Mouse (Mus musculus) ES-E14 (cell line): ENCODE data around the gene Rps19bp1. TPM values are rescaled to one million over a fixed set of nuclear protein-coding genes. Genes with fewer than 3 reads are reported as not detected.

Experiments used
- DNase-seq: peaks from one replicate; pipeline ENCODE4 v3.0.0-alpha.2; 2013; ENCODE audit warnings: low read depth, low spot score
- H3K27ac ChIP-seq: 2 replicates; pipeline ENCODE4 v1.5.1; 2012; ENCODE audit warnings: low read depth, mild to moderate bottlenecking, low read length, moderate library complexity, mixed read lengths; ENCODE audit not compliant: poor library complexity, insufficient read depth, severe bottlenecking
- H3K36me3 ChIP-seq: 2 replicates; pipeline ENCODE4 v1.6.1; 2012; ENCODE audit warnings: mild to moderate bottlenecking, low read length, moderate library complexity, mixed read lengths; ENCODE audit not compliant: control insufficient read depth, poor library complexity, insufficient read depth, severe bottlenecking
- H3K4me1 ChIP-seq, 2 experiments: fragments of 150-350 bp in 1 of 2; sonication (generic) in 1 of 2; 2 replicates each; pipeline ENCODE4 v1.6.1; 2012; ENCODE audit warnings: low read length in 2 of 2, mild to moderate bottlenecking in 1 of 2, mixed read lengths in 1 of 2; ENCODE audit not compliant: control insufficient read depth in 2 of 2, insufficient read depth in 2 of 2, poor library complexity in 1 of 2
- H3K4me3 ChIP-seq, 2 experiments: fragments of 150-350 bp in 1 of 2; sonication (generic) in 1 of 2; 2 replicates each; pipeline ENCODE4 v1.5.1; 2012; ENCODE audit warnings: low read length in 2 of 2, low read depth in 1 of 2, mild to moderate bottlenecking in 1 of 2, mixed read lengths in 1 of 2; ENCODE audit not compliant: insufficient read depth in 1 of 2, poor library complexity in 1 of 2, severe bottlenecking in 1 of 2
- H3K9ac ChIP-seq: 2 replicates; pipeline ENCODE4 v1.6.1; 2012; ENCODE audit warnings: low read depth, mild to moderate bottlenecking, low read length, mixed read lengths; ENCODE audit not compliant: poor library complexity, insufficient read depth, severe bottlenecking
- H3K9me3 ChIP-seq: fragments of 150-350 bp; sonication (generic); 2 replicates; pipeline ENCODE4 v1.6.1; 2012; ENCODE audit warnings: low read depth, mild to moderate bottlenecking, low read length; ENCODE audit not compliant: control insufficient read depth, insufficient read depth
- CHD2 ChIP-seq: IDR thresholded peaks from 2 replicates; pipeline ENCODE4 v1.6.1; 2014; ENCODE audit warnings: mild to moderate bottlenecking, low read depth, low read length, inconsistent platforms
- HCFC1 ChIP-seq: IDR thresholded peaks from 2 replicates; pipeline ENCODE4 v1.6.1; 2012; ENCODE audit warnings: low read length, inconsistent platforms, borderline replicate concordance; ENCODE audit not compliant: insufficient read depth
- MAFK ChIP-seq: IDR thresholded peaks from 2 replicates; pipeline ENCODE4 v1.6.1; 2014; ENCODE audit warnings: mild to moderate bottlenecking, low read depth, low read length, inconsistent platforms; ENCODE audit not compliant: insufficient read depth
- ZC3H11A ChIP-seq: IDR thresholded peaks from 2 replicates; pipeline ENCODE4 v1.6.1; 2012; ENCODE audit warnings: low read depth, mild to moderate bottlenecking, inconsistent platforms, low read length, borderline replicate concordance
- ZNF384 ChIP-seq: IDR thresholded peaks from 2 replicates; pipeline ENCODE4 v1.6.1; 2012; ENCODE audit warnings: low read depth, low read length, inconsistent platforms
- in situ Hi-C, 2 experiments: fragments of 600-800 bp; cut with MboI; formaldehyde crosslinking; loops; one replicate each; pipeline ENCODE4 v1.15.1; 2025; ENCODE audit warnings: low sequenced_read_pairs in 2 of 2, inconsistent platforms in 1 of 2; ENCODE audit not compliant: unreplicated experiment in 2 of 2
- total RNA-seq: library from RNA; depleted of rRNA; stranded (reverse); fragments of 300-350 nt; gene quantifications from 2 replicates; pipeline ENCODE4 v1.2.3, GENCODE M21; 2012

Gene Rps19bp1
- total RNA-seq, 1 experiment = 59.4 TPM

DNA sequence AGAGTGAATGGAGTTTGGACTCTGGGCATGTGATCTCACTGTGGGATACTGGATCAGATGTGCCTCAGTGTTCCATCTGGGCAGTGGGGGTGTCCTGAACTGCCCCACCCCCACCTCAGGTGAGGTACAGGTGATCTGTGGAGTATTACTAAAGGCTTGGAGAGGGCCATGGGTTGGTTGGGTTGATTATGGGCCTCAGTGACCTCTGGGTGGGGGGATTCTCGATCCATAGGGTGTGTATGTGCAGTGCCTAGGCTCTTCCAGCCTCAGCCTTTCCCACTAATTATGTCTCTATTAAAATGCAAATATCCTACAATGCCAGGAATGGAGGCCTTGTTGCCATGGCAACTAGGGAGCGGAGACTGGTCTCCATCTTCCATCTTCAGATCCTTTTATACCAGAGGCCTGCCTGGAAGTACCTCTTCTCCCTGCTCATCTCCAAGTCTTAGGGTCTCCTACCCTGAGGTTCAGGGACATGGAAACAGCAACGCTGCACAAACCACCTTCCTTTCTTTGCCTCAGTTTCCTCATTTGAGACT is 7.8 kb upstream of the Rps19bp1 start:
- no peak overlapping the region for H3K27ac ChIP-seq
- no peak for DNase-seq
- no peak overlapping the region for H3K4me3 ChIP-seq
- no peaks in the 10 kb centered on the region for H3K36me3 ChIP-seq
- peaks cover 0 to 4% of the 10 kb centered on the region in 2 experiments; a peak in 1 of 4 replicates for H3K4me1 ChIP-seq
- in situ Hi-C loops = no loop called here
- no peak overlapping the region for H3K9ac ChIP-seq
- no peak for TF ChIP-seq CHD2
- TF ChIP-seq ZNF384 = no peak
- no peak for TF ChIP-seq HCFC1
- no peak for TF ChIP-seq ZC3H11A
- TF ChIP-seq MAFK = no peak
- H3K9me3 ChIP-seq = no peaks in the 10 kb centered on the region

DNA sequence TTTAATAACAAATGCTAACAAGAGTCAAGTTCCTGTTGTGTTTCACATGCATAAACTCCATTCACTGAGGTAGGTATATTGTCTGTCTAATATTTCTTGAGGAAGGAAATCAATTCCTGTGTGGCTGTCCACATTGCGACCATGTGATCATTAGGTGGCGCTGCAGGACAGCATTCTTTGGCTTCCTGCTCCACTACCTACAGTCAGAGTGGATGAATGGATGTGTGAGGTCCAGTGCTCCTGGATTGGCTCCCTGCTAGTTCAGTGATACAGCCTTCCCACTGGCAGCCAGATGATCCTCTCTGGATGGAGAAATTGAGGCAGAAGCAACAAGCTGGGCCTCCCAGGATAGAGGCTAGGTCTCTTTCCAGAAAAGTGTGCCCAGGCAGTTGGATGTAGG is 2.2 kb upstream of the Rps19bp1 start:
- H3K4me1 ChIP-seq = peaks cover 0 to 2% of the 10 kb centered on the region in 2 experiments; a peak in 2 of 4 replicates
- H3K9me3 ChIP-seq = no peaks in the 10 kb centered on the region
- no peak overlapping the region for H3K27ac ChIP-seq
- in situ Hi-C loops = loop anchor here (5.0 to 10.0 kb wide), 2 partner anchors 436 to 439 kb away; no protein-coding TSS in a partner anchor
- TF ChIP-seq MAFK = no peak
- peak; percentile 85 for TF ChIP-seq ZC3H11A
- H3K4me3 ChIP-seq = no peak overlapping the region
- peak; percentile 75 for DNase-seq
- H3K36me3 ChIP-seq = peaks cover 4% of the 10 kb centered on the region; the same call in 1 of the 2 replicates
- H3K9ac ChIP-seq = no peak overlapping the region

DNA sequence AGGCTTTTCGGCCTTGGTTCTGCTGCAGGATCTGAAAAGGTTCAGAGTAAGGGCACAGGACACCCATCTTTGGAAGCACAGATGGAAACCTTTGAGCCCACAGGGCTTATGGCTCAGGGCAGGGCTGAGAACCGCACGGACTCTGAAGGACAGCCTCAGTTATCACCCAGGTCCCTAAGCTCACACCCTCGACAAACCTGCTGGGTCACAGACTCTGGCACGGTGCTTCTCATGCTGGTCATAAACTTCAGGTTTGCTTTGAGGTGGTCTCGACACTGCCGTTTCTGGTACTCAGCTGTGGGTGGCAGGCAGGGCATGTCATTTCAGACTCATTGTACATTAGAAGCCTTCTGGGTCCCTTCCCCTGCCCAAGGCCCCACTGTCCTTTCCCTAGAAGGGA is 3.0 kb downstream of the Rps19bp1 start:
- H3K4me1 ChIP-seq = peaks cover 0 to 14% of the 10 kb centered on the region in 2 experiments; a peak in 2 of 4 replicates
- no peak for TF ChIP-seq MAFK
- TF ChIP-seq ZNF384 = no peak
- TF ChIP-seq HCFC1 = no peak
- no peak for TF ChIP-seq ZC3H11A
- no peak overlapping the region for H3K9ac ChIP-seq
- in situ Hi-C loops = loop anchor here in 1 of 2 experiments (10.0 kb wide), 1 partner anchor 444 kb away; no protein-coding TSS in a partner anchor
- no peaks in the 10 kb centered on the region for H3K9me3 ChIP-seq
- H3K4me3 ChIP-seq = no peak overlapping the region
- DNase-seq = no peak
- H3K36me3 ChIP-seq = peaks cover 33% of the 10 kb centered on the region
- H3K27ac ChIP-seq = no peak overlapping the region

DNA sequence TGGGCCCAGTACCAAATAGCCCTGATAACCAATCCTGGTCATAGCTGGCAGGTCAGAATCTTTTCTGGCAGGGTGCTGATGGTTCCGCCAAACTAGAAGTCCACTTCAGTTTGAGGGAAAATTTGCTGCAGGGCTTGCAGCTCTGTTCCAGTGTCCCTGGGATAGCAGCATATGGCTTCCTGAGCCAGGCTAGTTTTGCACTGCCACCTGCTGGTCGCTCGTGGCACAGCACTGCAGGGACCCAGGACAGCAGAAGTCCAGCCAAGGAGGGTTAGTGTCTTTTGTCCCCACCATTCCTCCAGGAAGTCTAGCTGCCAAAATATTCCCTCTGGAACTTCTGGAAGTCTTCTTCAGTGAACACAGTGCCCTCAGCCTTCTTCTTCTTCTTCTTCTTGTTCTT is 3.4 kb downstream of the Rps19bp1 start:
- Histone ChIP-seq H3K9ac (peak overlapping the region; percentile 38; the same call in 1 of the 2 replicates), H3K27ac (no peak overlapping the region), H3K36me3 (peaks cover 36% of the 10 kb centered on the region), H3K4me3 (no peak overlapping the region), H3K9me3 (no peaks in the 10 kb centered on the region), H3K4me1 (peaks cover 0 to 14% of the 10 kb centered on the region in 2 experiments; a peak in 2 of 4 replicates)
- in situ Hi-C loops = loop anchor here in 1 of 2 experiments (10.0 kb wide), 1 partner anchor 444 kb away; no protein-coding TSS in a partner anchor
- TF ChIP-seq HCFC1 = no peak
- 0 out of 2 replicates have a peak, but pooled peaks have one; percentile 27 for TF ChIP-seq MAFK
- TF ChIP-seq ZC3H11A = peak; percentile 25; the same call in 1 of the 2 replicates
- no peak for TF ChIP-seq CHD2
- no peak for TF ChIP-seq ZNF384
- DNase-seq = peak; percentile 66
